Mouse (Mus musculus) bone marrow macrophage, adult 2 months (primary cell): ENCODE data around the gene Frem1.

ENCODE experiments used
- CTCF ChIP-seq: IDR thresholded peaks from 2 replicates; pipeline ENCODE4 v1.5.1; 2012; ENCODE audit warnings: low read depth, mild to moderate bottlenecking, low read length, moderate library complexity
- POLR2A ChIP-seq: IDR thresholded peaks from 2 replicates; pipeline ENCODE4 v1.6.1; 2012; ENCODE audit warnings: mild to moderate bottlenecking, low read depth, low read length, borderline replicate concordance

DNA sequence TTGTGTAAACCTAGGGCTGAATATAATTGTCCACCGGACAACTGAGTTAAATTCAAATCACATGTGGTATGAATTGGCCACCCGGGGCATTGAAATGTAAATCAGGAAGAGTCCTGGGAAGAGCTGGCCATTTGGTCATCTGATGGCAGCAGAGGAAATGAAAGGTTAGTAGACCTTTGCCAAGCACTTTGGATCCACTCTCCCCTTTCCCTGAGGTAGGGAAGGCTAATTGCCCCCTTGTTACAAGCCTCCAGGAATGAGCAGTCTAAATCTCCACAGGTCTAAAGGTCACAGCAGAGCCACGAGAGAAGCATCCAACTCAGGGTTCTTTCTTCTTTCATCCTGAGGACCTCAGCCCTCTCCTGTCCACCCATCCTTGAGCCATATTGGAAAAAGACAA lies 20.5 kb downstream of the Frem1 start:
- TF ChIP-seq POLR2A (no peak), CTCF (no peak)
